Mouse (Mus musculus) midbrain, embryonic 10.5 days (tissue): ENCODE measurements at regions not wholly inside any gene's neighbourhood (a gene's known extent, or its start where the extent isn't known, plus 50 kb on each side); places are given as distances from the start of the nearest gene placed in this dataset.

Experiments used
- DNase-seq: peaks from one replicate; pipeline ENCODE4 v3.0.0-alpha.2; 2017; ENCODE audit warnings: low spot score
- H3K27ac ChIP-seq: fragments of 300-500 bp; sonication (generic); replicated peaks from 2 replicates; pipeline ENCODE4 v1.5.1; 2016; ENCODE audit warnings: mild to moderate bottlenecking
- H3K27me3 ChIP-seq: fragments of 300-500 bp; sonication (generic); 2 replicates; pipeline ENCODE4 v1.6.1; 2016; ENCODE audit warnings: low read depth, mild to moderate bottlenecking; ENCODE audit not compliant: poor library complexity, severe bottlenecking
- H3K36me3 ChIP-seq: fragments of 300-500 bp; sonication (generic); 2 replicates; pipeline ENCODE4 v1.6.1; 2016; ENCODE audit warnings: mild to moderate bottlenecking, moderate library complexity
- H3K4me1 ChIP-seq: fragments of 300-500 bp; sonication (generic); 2 replicates; pipeline ENCODE4 v1.6.1; 2016
- H3K4me3 ChIP-seq: fragments of 300-500 bp; sonication (generic); 2 replicates; pipeline ENCODE4 v1.5.1; 2016; ENCODE audit warnings: mild to moderate bottlenecking, moderate library complexity
- H3K9me3 ChIP-seq: fragments of 300-500 bp; sonication (generic); replicated peaks from 2 replicates; pipeline ENCODE4 v1.6.1; 2016; ENCODE audit warnings: mild to moderate bottlenecking
- WGBS: fragments of 180-500 bp; shearing (Covaris S2); methylation state at CpG from one replicate; pipeline ENCODE4 v1.1.7; 2016; 5-methylcytosine and 5-hydroxymethylcytosine counted together

DNA sequence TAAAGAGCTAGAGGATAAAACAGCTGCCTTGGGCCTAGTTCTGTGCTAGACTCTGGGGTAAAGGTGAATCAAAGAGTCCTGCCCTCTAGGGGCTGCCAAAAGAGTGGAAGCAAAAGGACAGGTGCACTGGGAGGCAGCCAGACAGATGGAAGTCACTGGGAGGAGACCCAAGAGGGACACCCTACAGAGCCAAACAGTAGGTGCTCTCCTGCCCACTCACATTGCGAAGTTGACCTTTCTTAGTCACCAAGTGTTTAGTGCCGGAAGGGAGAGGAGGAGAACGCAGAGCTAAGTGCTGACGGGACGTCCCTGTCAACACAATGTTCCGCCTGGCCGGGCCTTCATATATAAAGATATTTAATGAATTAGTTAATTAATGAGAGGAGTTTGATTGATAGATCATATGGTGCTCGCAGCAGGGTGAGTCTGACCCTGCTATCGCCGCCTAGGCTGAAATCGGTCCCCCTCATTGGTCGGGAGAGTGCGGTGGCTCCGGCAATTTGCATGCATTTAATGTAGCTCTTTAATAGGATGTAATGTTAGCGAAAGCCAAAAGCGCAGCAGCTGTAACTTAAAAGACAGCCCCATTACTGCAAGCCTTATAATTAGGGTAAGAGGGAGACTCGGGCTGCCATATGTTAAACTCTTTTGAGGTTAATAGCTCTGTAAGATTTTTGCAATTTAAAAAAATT lies 162.6 kb upstream of the Cadm1 start:
- no peaks in the 10 kb centered on the region for H3K9me3 ChIP-seq
- H3K27me3 ChIP-seq: peaks cover 75% of the 10 kb centered on the region
- no peaks in the 10 kb centered on the region for H3K36me3 ChIP-seq
- no peak for DNase-seq
- H3K27ac ChIP-seq: no peak overlapping the region
- 9% methylated on average over 17 of the region's 17 CpGs for WGBS
- peak overlapping the region; percentile 54 for H3K4me3 ChIP-seq
- H3K4me1 ChIP-seq: peaks cover 34% of the 10 kb centered on the region

DNA sequence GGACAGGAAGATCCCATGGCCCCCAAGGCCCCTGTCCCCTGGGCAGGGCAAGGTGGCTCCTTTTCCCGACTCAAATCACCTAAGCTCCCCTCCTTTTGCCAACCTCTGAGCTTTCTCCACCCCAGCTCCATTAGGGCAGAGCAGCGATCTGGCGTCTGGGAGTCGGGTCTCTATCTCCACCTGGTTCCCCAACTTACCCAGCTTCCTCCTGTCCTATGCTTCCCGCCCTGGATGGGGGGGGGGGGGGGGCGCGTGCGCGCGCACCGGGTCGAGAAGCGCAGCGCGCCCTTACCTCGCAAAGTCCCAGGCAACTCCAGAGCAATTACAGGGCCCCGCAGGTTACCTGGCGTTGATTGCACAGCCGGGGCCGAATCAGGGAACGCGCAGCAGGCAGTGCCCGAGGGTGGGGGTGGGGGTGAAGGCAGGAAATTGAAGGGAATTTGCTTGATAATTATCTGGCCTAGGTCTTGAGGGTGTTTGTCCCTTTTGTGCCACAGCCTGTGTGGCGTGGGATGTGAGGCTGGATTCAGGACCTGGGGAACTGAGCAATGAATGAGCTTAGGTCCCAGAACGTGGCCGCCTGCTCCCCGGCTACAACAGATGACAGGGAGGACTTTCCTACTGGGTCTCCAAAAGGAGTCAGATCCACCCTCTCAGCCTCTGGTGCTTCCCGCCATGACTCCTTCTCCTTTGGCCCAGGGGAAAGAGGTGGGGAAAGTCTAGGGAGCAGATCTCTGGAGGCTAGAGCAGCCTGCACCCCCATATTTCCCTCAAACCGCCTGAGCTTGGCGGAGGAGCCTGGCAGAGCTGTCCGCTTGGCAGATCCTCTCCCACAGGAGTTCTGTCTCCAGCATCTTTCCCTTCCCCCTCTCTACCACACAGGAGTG lies 161.7 kb upstream of the Cadm1 start:
- peak overlapping the region; percentile 54 for H3K4me3 ChIP-seq
- DNase-seq: peak; percentile 50
- H3K36me3 ChIP-seq: no peaks in the 10 kb centered on the region
- 4% methylated on average over 30 of the region's 31 CpGs for WGBS
- peaks cover 76% of the 10 kb centered on the region for H3K27me3 ChIP-seq
- peaks cover 25% of the 10 kb centered on the region for H3K4me1 ChIP-seq
- peak overlapping the region; percentile 35; the same call in 1 of the 2 replicates for H3K27ac ChIP-seq
- no peaks in the 10 kb centered on the region for H3K9me3 ChIP-seq

DNA sequence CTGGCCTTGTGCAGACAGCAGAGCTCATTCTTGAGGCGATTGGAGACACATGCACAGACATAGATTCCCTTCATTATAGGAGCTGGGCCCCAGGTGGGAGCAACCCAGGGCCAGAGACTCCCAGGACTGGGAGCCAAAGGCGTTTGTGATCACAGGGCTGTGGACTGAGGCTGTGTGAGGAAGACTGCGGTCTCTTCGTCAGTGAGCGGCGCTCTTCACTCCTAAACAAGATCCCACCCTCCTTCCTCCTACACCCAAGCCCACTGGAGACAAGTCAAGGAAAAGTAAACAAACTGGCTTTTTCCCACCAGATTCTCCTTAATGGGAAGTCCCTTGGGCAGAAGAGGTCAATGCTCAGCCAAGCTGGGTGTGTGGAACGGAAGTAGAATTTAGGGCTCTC lies 157.7 kb upstream of the Cadm1 start:
- Histone ChIP-seq H3K27me3 (peaks cover 37% of the 10 kb centered on the region), H3K36me3 (no peaks in the 10 kb centered on the region), H3K27ac (peak overlapping the region; percentile 42; the same call in 1 of the 2 replicates), H3K9me3 (0 out of 2 replicates have a peak, but pooled peaks cover 3% of the 10 kb centered on the region), H3K4me3 (no peak overlapping the region), H3K4me1 (peaks cover 15% of the 10 kb centered on the region)
- no peak for DNase-seq
- WGBS: 85% methylated on average over 7 of the region's 7 CpGs

DNA sequence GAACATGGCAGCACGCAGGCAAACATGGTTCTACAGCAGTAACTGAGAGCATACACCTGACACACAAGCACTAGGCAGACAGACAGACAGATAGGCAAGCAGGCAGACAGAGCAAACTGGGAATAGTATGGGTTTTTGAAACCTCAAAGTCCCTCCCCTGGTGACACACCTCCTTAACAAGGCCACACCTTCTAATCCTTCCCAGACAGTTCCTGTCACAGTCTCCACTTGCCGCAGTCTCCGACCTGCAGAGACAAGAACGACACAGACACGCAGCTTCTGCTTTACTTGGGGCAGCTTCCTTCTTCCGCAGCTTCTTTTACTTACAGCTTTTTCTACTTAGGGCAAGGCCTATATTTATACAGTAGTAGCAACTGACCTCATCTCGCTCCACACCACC lies 155.9 kb upstream of the Cadm1 start:
- Histone ChIP-seq H3K9me3 (0 out of 2 replicates have a peak, but pooled peaks cover 3% of the 10 kb centered on the region), H3K36me3 (no peaks in the 10 kb centered on the region), H3K27me3 (peaks cover 24% of the 10 kb centered on the region), H3K4me3 (no peak overlapping the region), H3K4me1 (no peaks in the 10 kb centered on the region), H3K27ac (no peak overlapping the region)
- DNase-seq: no peak
- WGBS: 94% methylated on average over 7 of the region's 7 CpGs

DNA sequence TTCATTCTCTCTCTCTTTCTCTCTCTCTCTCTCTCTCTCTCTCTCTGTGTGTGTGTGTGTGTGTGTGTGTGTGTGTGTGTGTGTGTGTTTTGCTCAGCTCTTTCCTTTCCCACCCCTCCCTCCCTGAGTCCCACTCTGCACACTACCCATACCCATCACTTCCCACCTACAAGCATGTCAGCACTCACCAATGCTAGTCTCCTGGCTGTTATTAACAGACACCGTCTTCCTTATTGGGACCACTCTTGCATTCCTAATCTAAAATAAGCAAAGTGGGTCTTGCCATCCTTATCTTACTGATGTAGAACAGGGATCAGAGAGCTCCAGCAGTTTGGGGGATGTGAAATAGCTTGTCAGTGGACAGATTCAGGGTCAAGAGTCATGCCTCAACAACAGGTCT lies 153.3 kb upstream of the Cadm1 start:
- no peaks in the 10 kb centered on the region for H3K4me1 ChIP-seq
- 0 out of 2 replicates have a peak, but pooled peaks cover 3% of the 10 kb centered on the region for H3K9me3 ChIP-seq
- WGBS: 90% methylated on average over 1 of the region's 1 CpGs
- peaks cover 26% of the 10 kb centered on the region for H3K27me3 ChIP-seq
- H3K36me3 ChIP-seq: no peaks in the 10 kb centered on the region
- no peak for DNase-seq
- no peak overlapping the region for H3K4me3 ChIP-seq
- H3K27ac ChIP-seq: no peak overlapping the region

DNA sequence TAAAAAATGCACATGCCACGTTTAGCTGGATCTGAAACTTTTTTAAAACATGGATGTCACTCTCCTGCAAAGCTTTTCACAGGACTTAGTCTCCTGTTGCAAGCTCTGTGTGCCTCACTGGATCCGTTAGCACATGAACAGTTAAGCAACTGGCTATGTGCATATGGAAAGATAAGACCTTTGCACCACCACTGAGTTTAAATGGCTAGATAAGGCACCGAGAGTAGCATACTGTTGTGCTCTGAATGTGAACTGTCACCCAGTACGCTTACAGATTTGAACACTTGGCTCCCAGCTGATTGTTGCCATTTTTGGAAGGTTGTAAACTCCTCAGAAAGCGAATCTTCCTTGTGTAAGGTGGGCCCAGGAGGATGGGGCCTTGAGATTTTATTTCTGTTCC lies 151.4 kb upstream of the Cadm1 start:
- no peaks in the 10 kb centered on the region for H3K36me3 ChIP-seq
- no peak overlapping the region for H3K27ac ChIP-seq
- H3K27me3 ChIP-seq: 0 out of 2 replicates have a peak, but pooled peaks cover 15% of the 10 kb centered on the region
- 82% methylated on average over 5 of the region's 5 CpGs for WGBS
- H3K9me3 ChIP-seq: 0 out of 2 replicates have a peak, but pooled peaks cover 3% of the 10 kb centered on the region
- no peaks in the 10 kb centered on the region for H3K4me1 ChIP-seq
- H3K4me3 ChIP-seq: no peak overlapping the region
- DNase-seq: no peak

DNA sequence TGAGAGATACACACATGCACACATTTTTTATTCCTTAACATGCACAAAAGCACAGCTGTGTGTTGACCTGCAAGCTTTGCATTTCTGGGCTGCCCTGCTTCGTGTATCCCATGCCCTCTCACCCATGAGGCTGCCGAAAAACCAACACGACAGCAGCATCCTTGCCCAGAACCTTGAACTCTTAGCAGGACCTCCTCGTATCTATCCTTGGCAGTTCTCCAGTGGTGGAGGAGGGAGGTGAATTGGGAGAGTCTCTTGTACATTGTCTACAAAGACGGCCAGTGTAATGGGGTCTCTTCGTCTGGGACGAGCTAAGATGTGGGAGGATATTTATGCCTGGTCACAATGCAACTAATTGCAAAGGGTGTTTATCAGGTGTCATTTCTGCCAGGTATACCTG lies 149.6 kb upstream of the Cadm1 start:
- H3K4me1 ChIP-seq: peaks cover 15% of the 10 kb centered on the region
- H3K9me3 ChIP-seq: no peaks in the 10 kb centered on the region
- no peak for DNase-seq
- H3K27ac ChIP-seq: no peak overlapping the region
- 85% methylated on average over 7 of the region's 7 CpGs for WGBS
- no peak overlapping the region for H3K4me3 ChIP-seq
- no peaks in the 10 kb centered on the region for H3K36me3 ChIP-seq
- H3K27me3 ChIP-seq: 0 out of 2 replicates have a peak, but pooled peaks cover 15% of the 10 kb centered on the region

DNA sequence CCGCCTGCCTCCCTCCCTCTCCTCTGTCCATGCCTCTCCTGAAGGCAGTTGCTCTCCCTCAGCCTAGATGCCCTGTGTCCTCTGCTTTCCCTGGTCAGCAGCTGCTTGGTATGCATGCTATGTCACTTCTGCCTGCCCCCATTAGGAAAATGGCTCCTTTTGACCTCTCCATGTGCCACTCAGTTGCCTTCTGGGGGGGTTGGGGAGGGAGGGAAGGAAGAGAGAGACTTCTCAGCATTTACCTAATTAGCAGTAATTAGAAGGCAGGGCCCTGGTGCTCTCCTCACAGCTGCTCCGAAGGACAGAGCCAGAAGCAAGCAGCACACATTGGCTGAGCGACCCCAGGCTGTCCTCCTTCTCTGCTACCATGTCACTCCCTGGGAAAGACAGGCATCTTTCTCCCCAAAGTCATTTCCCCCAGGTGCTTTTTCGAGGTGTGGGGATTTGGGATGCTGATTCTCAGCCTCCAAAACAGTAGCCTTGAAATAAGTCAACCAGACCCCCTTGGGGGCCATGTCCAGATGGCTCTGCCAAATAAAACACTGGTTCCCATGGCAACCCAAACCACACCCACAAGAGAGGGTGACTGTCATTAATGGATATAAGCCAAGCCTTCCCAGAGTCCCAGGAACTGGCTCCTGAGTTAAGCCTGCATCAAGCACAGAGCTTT lies 145.7 kb upstream of the Cadm1 start:
- Histone ChIP-seq H3K4me1 (peaks cover 42% of the 10 kb centered on the region), H3K27me3 (peaks cover 22% of the 10 kb centered on the region), H3K36me3 (no peaks in the 10 kb centered on the region), H3K27ac (peak overlapping the region; percentile 64), H3K9me3 (no peaks in the 10 kb centered on the region), H3K4me3 (no peak overlapping the region)
- WGBS: 55% methylated on average over 4 of the region's 4 CpGs
- DNase-seq: peak; percentile 53

DNA sequence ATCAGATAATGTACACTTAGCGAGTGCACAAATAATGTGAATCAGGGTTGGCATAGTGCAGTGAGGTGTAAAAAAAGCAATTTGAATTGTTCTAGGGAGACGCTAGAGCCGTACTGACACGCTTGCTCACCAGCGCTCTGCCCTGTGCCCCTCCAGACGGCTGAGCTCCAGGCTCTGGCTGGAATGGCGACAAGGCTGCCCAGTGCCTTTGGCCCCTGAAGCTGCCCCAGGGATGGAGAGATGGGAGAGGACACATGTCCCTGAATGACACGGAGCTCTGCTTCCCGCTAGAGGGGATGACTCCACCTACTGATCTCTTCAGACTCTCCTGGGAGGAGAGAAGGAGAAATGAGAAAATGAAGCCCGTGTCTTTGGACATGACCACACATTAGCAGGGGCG lies 143.3 kb upstream of the Cadm1 start:
- WGBS: 79% methylated on average over 11 of the region's 11 CpGs
- no peak overlapping the region for H3K4me3 ChIP-seq

DNA sequence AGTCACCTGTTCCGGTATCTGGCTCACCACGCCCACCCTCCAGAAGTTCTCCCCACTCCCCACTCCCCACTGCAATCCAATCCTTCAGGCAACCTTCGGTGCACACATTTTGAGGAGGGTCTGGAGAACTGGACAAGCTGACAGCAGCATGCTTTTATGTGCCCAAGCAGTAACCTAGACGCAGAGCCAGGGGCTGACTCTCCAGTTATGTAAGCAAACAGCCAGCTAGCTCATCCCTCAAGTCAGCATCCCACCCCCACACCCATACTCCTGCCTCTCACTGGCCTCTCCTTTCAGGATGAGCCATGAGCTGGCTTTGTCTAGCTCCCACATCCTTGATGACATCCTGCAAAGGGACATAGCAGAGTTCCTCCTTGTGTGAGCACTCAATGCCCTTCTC lies 142.8 kb upstream of the Cadm1 start:
- Histone ChIP-seq H3K4me1 (peaks cover 42% of the 10 kb centered on the region), H3K9me3 (no peaks in the 10 kb centered on the region), H3K4me3 (no peak overlapping the region), H3K27ac (peak overlapping the region; percentile 30; the same call in 1 of the 2 replicates), H3K36me3 (no peaks in the 10 kb centered on the region), H3K27me3 (peaks cover 19% of the 10 kb centered on the region)
- DNase-seq: no peak
- 76% methylated on average over 4 of the region's 4 CpGs for WGBS

More for the DNA sequence above, 143.3 kb upstream of the Cadm1 start:
- Histone ChIP-seq H3K36me3 (no peaks in the 10 kb centered on the region), H3K27ac (no peak overlapping the region), H3K9me3 (no peaks in the 10 kb centered on the region), H3K27me3 (peaks cover 14% of the 10 kb centered on the region), H3K4me1 (peaks cover 42% of the 10 kb centered on the region)
- no peak for DNase-seq

DNA sequence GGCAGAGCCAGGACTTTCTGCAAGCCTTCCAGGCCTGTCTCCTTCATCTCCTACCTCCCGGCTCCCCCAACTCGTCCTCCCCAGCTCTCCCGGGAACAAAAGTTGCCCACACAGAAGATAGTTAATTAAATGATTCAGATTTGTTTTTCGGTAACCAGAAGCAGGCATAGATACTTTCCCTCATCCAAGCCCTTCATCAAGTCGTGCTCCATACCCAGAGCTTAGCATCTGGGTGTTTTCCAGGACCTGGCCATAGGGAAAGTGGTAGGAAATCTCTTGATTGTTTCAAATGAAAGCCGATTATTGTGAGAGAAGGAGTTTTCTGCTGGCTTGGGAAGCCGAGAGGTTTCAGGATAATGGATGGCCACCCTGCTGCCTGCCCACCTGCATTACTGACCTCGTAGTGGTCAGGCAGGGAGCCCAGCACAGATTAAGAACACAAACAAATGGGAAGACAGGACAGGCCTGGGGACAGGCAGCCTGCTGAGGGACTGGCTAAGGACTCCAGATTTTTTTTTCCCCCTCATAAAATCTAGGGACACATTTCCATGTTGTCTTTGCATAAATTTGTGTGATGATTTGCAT lies 142.2 kb upstream of the Cadm1 start:
- Histone ChIP-seq H3K9me3 (no peaks in the 10 kb centered on the region), H3K36me3 (no peaks in the 10 kb centered on the region), H3K4me3 (no peak overlapping the region), H3K4me1 (peaks cover 42% of the 10 kb centered on the region), H3K27ac (peak overlapping the region; percentile 30; the same call in 1 of the 2 replicates), H3K27me3 (peaks cover 23% of the 10 kb centered on the region)
- DNase-seq: no peak
- WGBS: 38% methylated on average over 8 of the region's 8 CpGs

DNA sequence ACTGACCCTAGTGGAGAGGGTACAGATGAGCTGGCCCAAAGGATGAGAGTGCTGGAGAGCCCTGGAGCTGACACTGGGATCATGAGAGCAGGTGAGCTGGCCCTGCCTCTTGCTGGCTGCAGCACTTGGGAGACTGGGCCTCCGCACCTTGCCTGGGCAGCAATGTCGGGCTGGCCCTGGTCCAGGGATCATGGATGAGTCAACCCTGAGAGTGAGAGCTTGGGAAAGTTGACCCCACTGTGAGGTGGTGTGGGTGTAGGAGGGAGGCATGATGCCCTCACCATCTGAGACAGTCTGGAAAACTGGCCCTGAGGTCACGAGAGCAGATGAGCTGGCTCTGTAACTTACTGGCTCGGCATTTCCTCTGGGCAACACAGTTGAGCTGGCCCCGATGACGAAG lies 140.1 kb upstream of the Cadm1 start:
- Histone ChIP-seq H3K4me3 (no peak overlapping the region), H3K9me3 (no peaks in the 10 kb centered on the region), H3K27ac (peak overlapping the region; percentile 7; the same call in 1 of the 2 replicates), H3K4me1 (peaks cover 33% of the 10 kb centered on the region), H3K36me3 (no peaks in the 10 kb centered on the region), H3K27me3 (peaks cover 34% of the 10 kb centered on the region)
- no peak for DNase-seq
- whole genome bisulfite sequencing: 95% methylated on average over 6 of the region's 6 CpGs
